Mouse (Mus musculus) midbrain, embryonic 12.5 days (tissue): ENCODE measurements around the gene Ndufa13. TPM values are rescaled to one million over a fixed set of nuclear protein-coding genes. Genes with fewer than 3 reads are reported as not detected.

Experiments
- ATAC-seq: fragments of 200-750 bp; cut with Nextera tagmentation; 2 replicates; pipeline ENCODE4 v1.8.0; 2017; ENCODE audit warnings: low read depth, moderate TSS enrichment, moderate library complexity; ENCODE audit not compliant: low FRiP score
- H3K27ac ChIP-seq: fragments of 300-500 bp; sonication (generic); replicated peaks from 2 replicates; pipeline ENCODE4 v1.5.1; 2016; ENCODE audit warnings: mild to moderate bottlenecking
- H3K27me3 ChIP-seq: fragments of 300-500 bp; sonication (generic); 2 replicates; pipeline ENCODE4 v1.6.1; 2016; ENCODE audit warnings: mild to moderate bottlenecking
- H3K36me3 ChIP-seq: fragments of 300-500 bp; sonication (generic); 2 replicates; pipeline ENCODE4 v1.6.1; 2016
- H3K4me1 ChIP-seq: fragments of 300-500 bp; sonication (generic); 2 replicates; pipeline ENCODE4 v1.6.1; 2016
- H3K4me2 ChIP-seq: fragments of 300-500 bp; sonication (generic); replicated peaks from 2 replicates; pipeline ENCODE4 v1.6.1; 2016; ENCODE audit warnings: mild to moderate bottlenecking, moderate library complexity
- H3K4me3 ChIP-seq: fragments of 300-500 bp; sonication (generic); 2 replicates; pipeline ENCODE4 v1.5.1; 2016; ENCODE audit warnings: mild to moderate bottlenecking
- H3K9ac ChIP-seq: fragments of 300-500 bp; sonication (generic); replicated peaks from 2 replicates; pipeline ENCODE4 v1.6.1; 2016; ENCODE audit warnings: mild to moderate bottlenecking, moderate library complexity
- H3K9me3 ChIP-seq: fragments of 300-500 bp; sonication (generic); 2 replicates; pipeline ENCODE4 v1.6.1; 2016; ENCODE audit warnings: mild to moderate bottlenecking
- WGBS: fragments of 180-500 bp; shearing (Covaris S2); methylation state at CpG from one replicate; pipeline ENCODE4 v1.1.7; 2016; 5-methylcytosine and 5-hydroxymethylcytosine counted together
- polyA plus RNA-seq: library from polyadenylated mRNA; unstranded; fragments of >200 nt; fragmentation: Nextera tagmentation; extraction: Ambion mirVana; gene quantifications from 2 replicates; pipeline ENCODE4 v1.2.1, GENCODE M21; 2016

Gene Ndufa13
- polyA plus RNA-seq, 1 experiment from 2014 or later, result 165 TPM

DNA sequence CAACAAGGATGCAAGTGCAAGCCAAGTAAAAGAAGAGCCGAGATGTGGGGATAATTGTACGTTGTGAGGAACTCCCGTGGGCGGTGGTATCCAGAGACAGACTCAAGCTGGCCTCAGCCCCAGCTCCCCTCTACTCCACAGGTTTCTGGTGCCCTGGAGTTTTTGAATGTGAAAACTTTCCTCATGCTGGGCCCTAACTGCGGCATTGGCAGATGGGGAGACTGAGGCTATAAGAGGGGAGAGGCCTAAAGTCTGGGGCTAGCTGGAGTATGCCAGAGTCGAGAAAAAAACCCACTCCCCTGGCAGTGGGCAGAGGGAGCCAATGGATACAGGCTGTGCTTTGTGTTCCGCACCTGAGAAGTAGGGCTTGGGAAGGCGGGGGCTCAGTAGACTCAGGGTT is 1.7 kb upstream of the Ndufa13 start:
- ATAC-seq, result no peak
- Histone ChIP-seq H3K4me3 (no peak overlapping the region), H3K9ac (no peak overlapping the region), H3K4me1 (peaks cover 36% of the 10 kb centered on the region), H3K9me3 (no peaks in the 10 kb centered on the region), H3K4me2 (peak overlapping the region; percentile 95), H3K36me3 (peaks cover 18% of the 10 kb centered on the region), H3K27ac (no peak overlapping the region), H3K27me3 (no peaks in the 10 kb centered on the region)
- 81% methylated on average over 8 of the region's 8 CpGs for WGBS

DNA sequence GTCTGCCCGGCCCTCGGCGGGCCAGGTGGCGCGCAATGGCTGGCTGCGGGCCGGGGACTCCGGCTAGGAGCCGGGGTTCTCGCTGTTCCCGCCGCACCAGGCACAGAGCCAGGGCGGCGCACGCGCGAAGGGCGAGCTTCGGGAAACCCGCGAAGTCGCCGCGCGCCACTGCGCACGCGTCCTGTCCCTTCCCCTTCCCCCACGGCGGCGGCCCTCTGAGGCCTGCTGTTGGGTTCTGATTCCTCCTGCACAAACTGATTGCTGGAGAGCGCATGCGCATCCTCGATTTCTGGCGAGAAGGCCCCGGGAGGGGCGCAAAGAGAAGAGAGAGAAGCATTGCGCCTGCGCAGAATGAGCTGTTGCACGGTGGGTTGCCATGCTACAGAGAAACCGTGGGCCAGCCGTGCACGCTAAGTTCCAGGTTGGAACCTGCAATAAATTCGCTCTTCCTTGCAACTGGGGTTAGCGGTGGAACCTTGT is 745 bp upstream of the Ndufa13 start:
- ATAC-seq, result peak; percentile 86
- peaks cover 17% of the 10 kb centered on the region for H3K36me3 ChIP-seq
- H3K4me1 ChIP-seq, result peaks cover 44% of the 10 kb centered on the region
- H3K4me3 ChIP-seq, result peak overlapping the region; percentile 65
- no peaks in the 10 kb centered on the region for H3K27me3 ChIP-seq
- H3K9me3 ChIP-seq, result no peaks in the 10 kb centered on the region
- peak overlapping the region; percentile 84 for H3K27ac ChIP-seq
- peak overlapping the region; percentile 95 for H3K4me2 ChIP-seq
- H3K9ac ChIP-seq, result peak overlapping the region; percentile 81
- WGBS, result 1% methylated on average over 45 of the region's 45 CpGs

DNA sequence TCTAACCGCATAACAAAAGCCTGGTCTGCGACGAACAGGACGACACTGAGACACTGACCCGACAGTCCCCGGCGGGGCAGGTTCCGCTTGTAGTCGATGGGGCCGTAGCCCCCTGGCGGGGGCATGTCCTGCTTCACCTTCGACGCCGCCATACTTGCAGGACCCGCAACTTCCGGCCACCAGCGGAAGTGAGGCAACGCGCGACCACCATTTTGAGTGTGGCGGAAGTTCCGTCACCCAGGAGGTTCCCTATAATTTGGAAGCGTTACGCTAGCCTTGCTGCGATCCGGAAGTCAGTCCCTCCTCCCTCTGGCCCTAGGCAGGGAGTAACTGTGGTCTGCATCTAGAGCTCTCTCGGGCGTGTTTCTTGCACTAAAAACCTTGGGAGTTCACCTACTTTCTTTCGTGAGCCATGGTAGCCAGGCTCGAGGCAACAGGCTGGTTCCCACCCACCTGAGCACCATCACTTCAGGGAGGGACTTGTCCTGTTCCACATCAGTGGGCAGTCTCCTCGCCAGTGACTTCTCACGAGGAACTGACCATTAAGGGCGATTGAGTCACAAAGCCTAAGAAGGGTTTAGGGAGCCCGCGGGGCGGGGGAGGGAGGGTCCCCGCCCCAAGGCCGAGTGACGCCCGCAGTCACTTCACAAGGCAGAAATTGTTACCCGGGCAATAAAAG is 735 bp downstream of the Ndufa13 start:
- peak overlapping the region; percentile 84 for H3K27ac ChIP-seq
- peak; percentile 77 for ATAC-seq
- peak overlapping the region; percentile 81 for H3K9ac ChIP-seq
- H3K4me1 ChIP-seq, result peaks cover 52% of the 10 kb centered on the region
- 2% methylated on average over 41 of the region's 41 CpGs for WGBS
- peak overlapping the region; percentile 65 for H3K4me3 ChIP-seq
- peak overlapping the region; percentile 95 for H3K4me2 ChIP-seq
- H3K36me3 ChIP-seq, result peaks cover 19% of the 10 kb centered on the region
- no peaks in the 10 kb centered on the region for H3K27me3 ChIP-seq
- H3K9me3 ChIP-seq, result no peaks in the 10 kb centered on the region

DNA sequence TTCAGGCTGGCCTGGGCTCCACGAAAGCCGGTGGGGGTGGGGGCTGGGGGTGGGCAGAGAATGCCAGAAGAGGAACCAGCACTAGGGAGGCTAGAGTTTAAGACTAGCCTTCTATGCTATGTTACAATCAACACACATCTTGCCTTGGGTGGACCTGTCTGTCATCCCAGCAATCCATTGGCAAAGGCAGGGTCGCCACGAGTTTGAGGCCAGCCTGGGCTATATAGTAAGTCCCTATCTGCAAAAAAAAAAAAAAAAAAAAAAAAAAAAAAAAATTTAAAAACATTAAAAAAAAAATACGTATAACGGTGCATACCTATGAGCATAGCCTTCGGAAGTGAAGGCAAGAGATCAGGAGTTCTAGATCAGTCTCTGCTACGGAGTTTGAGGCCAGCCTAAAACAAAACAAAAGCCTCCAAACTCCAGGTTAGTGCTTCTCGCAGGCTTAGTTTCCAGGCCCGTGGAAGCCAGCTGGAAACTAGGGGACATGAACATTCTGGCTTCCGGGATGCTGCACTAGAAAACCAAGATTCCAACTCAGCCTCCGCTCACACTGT is 1.4 kb downstream of the Ndufa13 start:
- peaks cover 58% of the 10 kb centered on the region for H3K4me1 ChIP-seq
- 0 out of 2 replicates have a peak, but pooled peaks have one; percentile 0 for ATAC-seq

DNA sequence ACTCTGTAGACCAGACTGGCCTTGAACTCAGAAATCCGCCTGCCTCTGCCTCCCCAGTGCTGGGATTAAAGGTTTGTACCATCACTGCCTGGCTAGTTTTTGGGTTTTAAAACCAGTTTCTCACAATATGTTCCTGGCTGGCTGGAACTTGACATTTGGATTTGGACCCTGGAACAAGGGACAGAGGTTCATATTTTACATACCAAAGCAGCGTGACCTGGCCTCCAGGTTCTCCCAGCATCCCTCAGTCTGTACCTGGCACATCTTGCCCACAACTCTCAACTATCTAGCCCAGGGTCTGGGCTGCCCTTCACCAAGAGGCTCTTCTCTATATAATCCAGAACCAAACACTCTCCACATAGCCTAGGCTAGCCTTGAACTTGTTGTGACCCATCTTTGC is 2.5 kb downstream of the Ndufa13 start:
- WGBS, result 92% methylated on average over 2 of the region's 2 CpGs
- no peaks in the 10 kb centered on the region for H3K27me3 ChIP-seq
- no peaks in the 10 kb centered on the region for H3K9me3 ChIP-seq
- 0 out of 2 replicates have a peak overlapping the region, but pooled peaks have one; percentile 65 for H3K4me3 ChIP-seq
- no peak overlapping the region for H3K4me2 ChIP-seq
- H3K9ac ChIP-seq, result no peak overlapping the region
- ATAC-seq, result no peak
- H3K36me3 ChIP-seq, result peaks cover 22% of the 10 kb centered on the region
- H3K27ac ChIP-seq, result no peak overlapping the region
- H3K4me1 ChIP-seq, result peaks cover 69% of the 10 kb centered on the region

More for the DNA sequence above, 1.4 kb downstream of the Ndufa13 start:
- H3K36me3 ChIP-seq, result peaks cover 19% of the 10 kb centered on the region
- peak overlapping the region; percentile 65 for H3K4me3 ChIP-seq
- peak overlapping the region; percentile 67 for H3K9ac ChIP-seq
- H3K27me3 ChIP-seq, result no peaks in the 10 kb centered on the region
- H3K4me2 ChIP-seq, result peak overlapping the region; percentile 95
- 18% methylated on average over 12 of the region's 12 CpGs for WGBS
- H3K9me3 ChIP-seq, result no peaks in the 10 kb centered on the region
- H3K27ac ChIP-seq, result peak overlapping the region; percentile 84

DNA sequence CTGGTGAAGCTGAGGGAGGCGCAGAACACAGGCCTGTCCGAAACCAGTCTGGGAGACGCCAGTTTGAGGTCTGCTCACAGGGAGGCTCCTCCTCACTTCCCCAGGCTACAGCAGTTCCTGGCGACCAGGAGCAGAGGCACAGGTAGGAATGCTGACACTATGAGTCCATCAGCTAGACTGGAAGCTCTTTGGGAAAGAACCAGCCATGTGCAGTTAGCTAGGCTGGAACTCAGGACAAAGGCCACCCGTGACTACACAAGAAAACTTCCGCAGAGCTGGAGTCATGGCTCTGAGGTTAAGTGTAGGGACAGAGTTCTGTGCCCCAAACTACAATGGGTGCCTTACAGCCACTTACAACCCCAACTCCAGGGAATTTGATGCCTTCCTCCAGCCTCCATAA is 4.5 kb downstream of the Ndufa13 start:
- H3K9ac ChIP-seq, result no peak overlapping the region
- ATAC-seq, result no peak
- H3K9me3 ChIP-seq, result no peaks in the 10 kb centered on the region
- peaks cover 4% of the 10 kb centered on the region for H3K27me3 ChIP-seq
- peaks cover 31% of the 10 kb centered on the region for H3K36me3 ChIP-seq
- H3K4me2 ChIP-seq, result no peak overlapping the region
- peaks cover 75% of the 10 kb centered on the region for H3K4me1 ChIP-seq
- H3K27ac ChIP-seq, result no peak overlapping the region
- H3K4me3 ChIP-seq, result no peak overlapping the region
- WGBS, result 85% methylated on average over 6 of the region's 6 CpGs

DNA sequence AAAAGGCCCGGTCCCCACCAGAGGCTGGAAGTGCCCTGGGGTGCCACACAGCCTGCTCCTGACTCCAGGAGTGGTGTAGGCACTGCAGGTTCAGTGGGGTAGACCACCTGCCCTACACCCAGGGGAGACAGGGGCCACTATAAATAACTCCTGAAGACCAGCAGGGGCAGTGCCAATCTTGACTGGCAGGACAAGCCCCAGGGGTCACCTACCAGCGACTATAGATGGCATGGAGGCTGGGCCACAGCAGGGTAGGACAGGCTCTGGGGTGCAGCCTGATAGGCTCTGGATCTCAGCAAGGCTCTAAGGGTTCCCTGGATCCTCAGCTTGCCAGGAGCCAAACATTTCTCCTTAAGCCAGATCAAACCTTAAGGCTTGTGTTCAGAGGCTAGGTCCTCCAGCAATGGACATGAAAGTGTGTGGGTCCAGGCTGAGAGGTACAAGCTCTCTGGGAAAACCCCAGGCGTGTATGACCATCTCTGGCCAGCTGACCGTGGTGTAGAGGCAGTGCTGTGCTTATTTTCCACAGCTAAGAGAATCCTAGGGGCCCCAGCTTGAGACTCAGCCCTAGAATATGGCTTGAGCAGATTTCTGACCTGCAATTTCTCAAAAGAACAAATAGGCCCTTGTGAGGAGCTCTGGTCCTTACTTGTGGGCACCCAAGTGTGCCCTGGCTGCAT is 6.4 kb downstream of the Ndufa13 start:
- peaks cover 37% of the 10 kb centered on the region for H3K36me3 ChIP-seq
- 78% methylated on average over 4 of the region's 4 CpGs for WGBS
- peaks cover 74% of the 10 kb centered on the region for H3K4me1 ChIP-seq

DNA sequence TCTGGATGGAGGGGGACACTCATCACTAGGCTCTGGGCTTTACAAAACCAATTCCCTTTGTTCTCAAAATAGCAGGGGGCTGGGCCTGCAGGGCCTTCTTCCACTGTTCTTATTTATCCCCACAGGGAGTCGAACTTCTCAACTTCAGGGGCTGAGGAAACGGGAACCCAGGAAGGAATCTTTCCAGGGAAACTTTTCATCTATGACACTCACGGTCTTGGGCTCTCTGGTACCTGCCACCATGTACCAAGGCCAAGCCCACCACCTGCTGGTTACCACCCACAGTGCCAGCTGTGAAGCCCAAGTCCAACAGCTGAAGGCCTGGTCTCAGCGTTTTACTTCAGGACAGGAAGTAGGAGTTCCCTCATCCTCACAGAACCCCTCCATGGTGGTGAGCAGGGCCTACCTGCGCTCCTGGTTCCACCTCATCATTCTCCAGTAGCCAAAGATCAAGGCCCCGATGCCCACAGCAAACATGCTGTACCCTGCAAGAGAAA is 7.5 kb downstream of the Ndufa13 start:
- peaks cover 20% of the 10 kb centered on the region for H3K27me3 ChIP-seq
- H3K9ac ChIP-seq, result no peak overlapping the region; the same call in 1 of the 2 replicates
- no peak for ATAC-seq
- H3K4me3 ChIP-seq, result no peak overlapping the region
- no peak overlapping the region for H3K27ac ChIP-seq
- H3K9me3 ChIP-seq, result no peaks in the 10 kb centered on the region
- no peak overlapping the region for H3K4me2 ChIP-seq
- 47% methylated on average over 6 of the region's 6 CpGs for WGBS
- peaks cover 66% of the 10 kb centered on the region for H3K4me1 ChIP-seq
- H3K36me3 ChIP-seq, result peaks cover 37% of the 10 kb centered on the region

More for the DNA sequence above, 6.4 kb downstream of the Ndufa13 start:
- H3K27ac ChIP-seq, result no peak overlapping the region
- H3K4me2 ChIP-seq, result no peak overlapping the region
- no peak overlapping the region for H3K4me3 ChIP-seq
- no peaks in the 10 kb centered on the region for H3K9me3 ChIP-seq
- no peak overlapping the region; the same call in 1 of the 2 replicates for H3K9ac ChIP-seq
- no peak for ATAC-seq
- peaks cover 10% of the 10 kb centered on the region for H3K27me3 ChIP-seq

DNA sequence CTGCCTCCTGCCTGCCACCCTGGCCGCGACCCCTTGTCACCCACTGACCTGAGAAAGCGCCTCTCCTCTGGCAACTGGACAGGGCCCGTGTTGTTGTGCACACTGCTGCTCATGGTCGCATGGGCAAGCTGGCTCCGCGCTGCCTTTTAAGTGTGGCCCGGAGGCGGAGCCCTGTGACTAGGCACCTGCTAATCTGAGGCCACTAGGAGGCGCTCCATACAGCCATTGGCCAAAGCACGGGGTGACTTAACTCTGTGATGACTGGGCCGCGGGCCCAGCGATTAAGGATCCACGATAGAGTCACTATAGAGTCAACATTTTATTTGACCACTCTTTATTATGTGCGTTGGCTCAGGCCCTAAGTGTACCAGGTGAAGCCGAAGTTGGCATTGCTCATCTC is 8.5 kb downstream of the Ndufa13 start:
- H3K27me3 ChIP-seq, result peaks cover 30% of the 10 kb centered on the region
- peaks cover 66% of the 10 kb centered on the region for H3K4me1 ChIP-seq
- peaks cover 34% of the 10 kb centered on the region for H3K36me3 ChIP-seq
- ATAC-seq, result no peak
- no peak overlapping the region for H3K4me2 ChIP-seq
- no peak overlapping the region for H3K4me3 ChIP-seq
- no peak overlapping the region for H3K9ac ChIP-seq
- no peak overlapping the region for H3K27ac ChIP-seq
- 25% methylated on average over 17 of the region's 17 CpGs for WGBS
- no peaks in the 10 kb centered on the region for H3K9me3 ChIP-seq

DNA sequence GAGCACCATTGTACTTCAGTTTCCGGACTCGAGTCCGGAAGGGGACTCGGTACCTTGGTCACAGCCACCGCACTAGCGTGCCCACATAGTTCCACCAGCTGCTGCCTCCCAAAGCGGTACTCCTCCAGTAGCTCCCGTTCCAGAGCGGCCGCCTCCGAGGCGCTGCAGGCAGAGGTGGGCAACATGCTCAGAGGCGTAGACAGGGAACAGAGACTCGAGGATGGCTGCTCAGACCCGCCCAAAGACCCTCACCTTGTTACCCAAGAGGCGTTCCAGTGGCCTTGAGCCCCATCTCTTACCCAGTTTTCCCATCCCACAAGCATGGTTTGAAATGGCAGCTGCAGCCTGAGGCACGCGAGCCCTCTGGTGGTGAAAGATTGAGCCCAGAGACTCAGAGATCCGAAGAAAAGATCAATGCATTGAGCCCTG is 11.5 kb downstream of the Ndufa13 start:
- Histone ChIP-seq H3K27ac (0 out of 2 replicates have a peak overlapping the region, but pooled peaks have one; percentile 25), H3K27me3 (peaks cover 61% of the 10 kb centered on the region)
- ATAC-seq, result no peak; the same call in 1 of the 2 replicates

DNA sequence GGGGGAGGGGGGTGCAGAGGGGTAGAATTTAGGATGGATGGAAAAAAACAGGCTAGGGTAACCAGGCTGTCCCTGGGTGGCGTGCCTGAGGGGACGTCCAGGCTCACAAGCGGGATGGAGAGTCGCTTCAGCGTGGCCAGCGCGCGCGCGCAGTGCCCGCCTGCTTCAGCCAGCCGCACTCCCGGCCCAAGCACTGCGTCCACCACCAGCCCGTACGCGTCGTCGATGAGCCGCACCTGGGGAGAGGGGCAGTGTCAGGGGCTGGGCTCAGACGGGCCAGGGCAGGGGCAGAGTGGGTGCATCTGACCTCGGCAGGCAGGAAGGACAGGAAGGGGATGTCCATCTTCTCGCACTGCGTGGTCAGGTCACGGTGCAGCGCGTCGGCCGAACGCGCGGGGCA is 13.5 kb downstream of the Ndufa13 start:
- no peak for ATAC-seq
- WGBS, result 5% methylated on average over 22 of the region's 32 CpGs
- Histone ChIP-seq H3K36me3 (peaks cover 15% of the 10 kb centered on the region; the same call in 1 of the 2 replicates), H3K9me3 (no peaks in the 10 kb centered on the region), H3K27me3 (peaks cover 80% of the 10 kb centered on the region), H3K4me1 (peaks cover 45% of the 10 kb centered on the region), H3K4me3 (peak overlapping the region; percentile 22), H3K27ac (no peak overlapping the region), H3K9ac (no peak overlapping the region), H3K4me2 (peak overlapping the region; percentile 34)

More for the DNA sequence above, 11.5 kb downstream of the Ndufa13 start:
- no peak overlapping the region for H3K4me3 ChIP-seq
- peaks cover 65% of the 10 kb centered on the region for H3K4me1 ChIP-seq
- no peak overlapping the region for H3K9ac ChIP-seq
- H3K36me3 ChIP-seq, result peaks cover 16% of the 10 kb centered on the region; the same call in 1 of the 2 replicates
- H3K9me3 ChIP-seq, result no peaks in the 10 kb centered on the region
- 35% methylated on average over 19 of the region's 19 CpGs for WGBS
- peak overlapping the region; percentile 15; the same call in 1 of the 2 replicates for H3K4me2 ChIP-seq
